Mouse (Mus musculus) midbrain, postnatal 0 days (tissue): ENCODE measurements around the gene Tmem119. TPM values are rescaled to one million over a fixed set of nuclear protein-coding genes. Genes with fewer than 3 reads are reported as not detected.
"Not testable (repeated sequence)": the region's sequence is repeated elsewhere in the genome, so short reads cannot be mapped to it uniquely, and the experiment has no call there.

ENCODE experiments used
- ATAC-seq: fragments of 200-750 bp; cut with Nextera tagmentation; 2 replicates; pipeline ENCODE4 v1.8.0; 2017; ENCODE audit warnings: moderate number of reproducible peaks, mild to moderate bottlenecking, moderate TSS enrichment, moderate library complexity; ENCODE audit not compliant: low FRiP score
- DNase-seq: peaks from one replicate; pipeline ENCODE4 v3.0.0-alpha.2; 2015; ENCODE audit warnings: low spot score
- H3K27ac ChIP-seq: fragments of 300-500 bp; sonication (generic); 2 replicates; pipeline ENCODE4 v1.5.1; 2014; ENCODE audit warnings: low read depth, mild to moderate bottlenecking, low read length, mixed read lengths
- H3K27me3 ChIP-seq: fragments of 300-500 bp; sonication (generic); 2 replicates; pipeline ENCODE4 v1.6.1; 2014; ENCODE audit warnings: low read length, control low read depth, mixed read lengths; ENCODE audit not compliant: insufficient read depth
- H3K36me3 ChIP-seq: fragments of 300-500 bp; sonication (generic); 2 replicates; pipeline ENCODE4 v1.6.1; 2014; ENCODE audit warnings: low read length, control low read depth, mixed read lengths; ENCODE audit not compliant: insufficient read depth
- H3K4me1 ChIP-seq: fragments of 300-500 bp; sonication (generic); 2 replicates; pipeline ENCODE4 v1.6.1; 2014; ENCODE audit warnings: mild to moderate bottlenecking, control low read depth, antibody characterized with exemption, low read length, mixed read lengths; ENCODE audit not compliant: insufficient read depth
- H3K4me2 ChIP-seq: fragments of 300-500 bp; sonication (generic); 2 replicates; pipeline ENCODE4 v1.6.1; 2014; ENCODE audit warnings: low read depth, mild to moderate bottlenecking, low read length, mixed read lengths; ENCODE audit not compliant: poor library complexity, severe bottlenecking
- H3K4me3 ChIP-seq: fragments of 300-500 bp; sonication (generic); 2 replicates; pipeline ENCODE4 v1.5.1; 2014; ENCODE audit warnings: low read depth, mild to moderate bottlenecking, low read length, moderate library complexity
- H3K9ac ChIP-seq: fragments of 300-500 bp; sonication (generic); replicated peaks from 2 replicates; pipeline ENCODE4 v1.6.1; 2014; ENCODE audit warnings: mild to moderate bottlenecking, low read length, moderate library complexity, mixed read lengths; ENCODE audit not compliant: poor library complexity, severe bottlenecking
- H3K9me3 ChIP-seq: fragments of 300-500 bp; sonication (generic); 2 replicates; pipeline ENCODE4 v1.6.1; 2016; ENCODE audit warnings: low read length, control low read depth
- CTCF ChIP-seq: IDR thresholded peaks from 2 replicates; pipeline ENCODE4 v1.5.1; 2016; ENCODE audit warnings: antibody characterized with exemption, mild to moderate bottlenecking
- WGBS: fragments of 180-500 bp; shearing (Covaris S2); extraction: QIAGEN DNeasy Blood & Tissue Kit; methylation state at CpG from one replicate; pipeline ENCODE4 v1.1.7; 2014; 5-methylcytosine and 5-hydroxymethylcytosine counted together
- polyA plus RNA-seq: library from polyadenylated mRNA; unstranded; fragments of >200 nt; fragmentation: Nextera tagmentation; extraction: Ambion mirVana; gene quantifications from 2 replicates; pipeline ENCODE4 v1.2.1, GENCODE M21; 2015
- total RNA-seq: library from RNA; depleted of rRNA; stranded (reverse); fragments of >200 nt; gene quantifications from 2 replicates; pipeline ENCODE4 v1.2.3, GENCODE M21; 2014

Tmem119 gene
- total and polyA plus RNA-seq, 2 experiments from 2014 or later: 5.9 to 10.1 TPM

GRCm38 (mm10) chr5:113789075-113789788 is 11.1 kb downstream of the Tmem119 start:
- no peaks in the 10 kb centered on the region for H3K9me3 ChIP-seq
- no peak for ATAC-seq
- H3K9ac ChIP-seq: no peak overlapping the region
- no peaks in the 10 kb centered on the region for H3K4me1 ChIP-seq
- H3K27ac ChIP-seq: no peak overlapping the region
- H3K36me3 ChIP-seq: no peaks in the 10 kb centered on the region
- peaks cover 5% of the 10 kb centered on the region; the same call in 1 of the 2 replicates for H3K27me3 ChIP-seq
- TF ChIP-seq CTCF: no peak
- no peak overlapping the region for H3K4me2 ChIP-seq
- H3K4me3 ChIP-seq: no peak overlapping the region
- DNase-seq: no peak
- 50% methylated on average over 7 of the region's 7 CpGs for WGBS

DNA sequence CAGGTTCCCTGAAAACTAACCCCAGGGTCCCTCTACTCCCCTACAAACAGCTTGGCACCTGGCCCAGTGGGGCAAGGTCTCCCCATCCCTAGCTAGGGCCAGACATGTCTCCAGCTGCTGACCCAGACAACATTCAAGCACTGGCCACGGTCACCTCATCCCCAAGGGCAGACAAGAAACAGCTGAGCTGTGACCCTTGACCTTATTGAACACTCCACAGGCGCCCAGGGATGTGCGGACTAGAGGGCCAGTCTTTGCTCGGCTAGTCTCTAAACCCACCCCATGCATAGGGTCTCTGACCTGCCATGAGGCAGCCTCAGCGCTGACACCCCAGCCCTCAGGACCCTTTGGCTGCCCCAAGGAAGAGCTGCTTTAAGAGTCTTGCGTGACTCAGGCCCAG is 11.7 kb downstream of the Tmem119 start:
- no peak for TF ChIP-seq CTCF
- ATAC-seq (no peak), DNase-seq (no peak)
- no peak overlapping the region for H3K4me3 ChIP-seq
- no peak overlapping the region for H3K9ac ChIP-seq
- no peaks in the 10 kb centered on the region for H3K36me3 ChIP-seq
- peaks cover 5% of the 10 kb centered on the region; the same call in 1 of the 2 replicates for H3K27me3 ChIP-seq
- H3K4me2 ChIP-seq: no peak overlapping the region
- no peak overlapping the region for H3K27ac ChIP-seq
- H3K4me1 ChIP-seq: no peaks in the 10 kb centered on the region
- H3K9me3 ChIP-seq: no peaks in the 10 kb centered on the region
- 50% methylated on average over 6 of the region's 6 CpGs for WGBS

- WGBS: 82% methylated on average over 5 of the region's 5 CpGs
- Histone ChIP-seq H3K9me3 (no peaks in the 10 kb centered on the region), H3K36me3 (no peaks in the 10 kb centered on the region), H3K27ac (no peak overlapping the region), H3K27me3 (peaks cover 5% of the 10 kb centered on the region; the same call in 1 of the 2 replicates), H3K4me3 (no peak overlapping the region), H3K4me2 (no peak overlapping the region), H3K4me1 (no peaks in the 10 kb centered on the region), H3K9ac (no peak overlapping the region)
- no peak for ATAC-seq
- no peak for DNase-seq
- TF ChIP-seq CTCF: no peak
Measured at GRCm38 (mm10) chr5:113786985-113787384, 13.3 kb downstream of the Tmem119 start.

- not testable (repeated sequence) for H3K9ac ChIP-seq, H3K36me3 ChIP-seq, H3K4me3 ChIP-seq, DNase-seq, ATAC-seq, H3K27ac ChIP-seq, H3K4me2 ChIP-seq, H3K9me3 ChIP-seq, H3K4me1 ChIP-seq, H3K27me3 ChIP-seq
- 34% methylated on average over 3 of the region's 3 CpGs for WGBS
Measured at GRCm38 (mm10) chr5:113784104-113784503, 16.2 kb downstream of the Tmem119 start.

DNA sequence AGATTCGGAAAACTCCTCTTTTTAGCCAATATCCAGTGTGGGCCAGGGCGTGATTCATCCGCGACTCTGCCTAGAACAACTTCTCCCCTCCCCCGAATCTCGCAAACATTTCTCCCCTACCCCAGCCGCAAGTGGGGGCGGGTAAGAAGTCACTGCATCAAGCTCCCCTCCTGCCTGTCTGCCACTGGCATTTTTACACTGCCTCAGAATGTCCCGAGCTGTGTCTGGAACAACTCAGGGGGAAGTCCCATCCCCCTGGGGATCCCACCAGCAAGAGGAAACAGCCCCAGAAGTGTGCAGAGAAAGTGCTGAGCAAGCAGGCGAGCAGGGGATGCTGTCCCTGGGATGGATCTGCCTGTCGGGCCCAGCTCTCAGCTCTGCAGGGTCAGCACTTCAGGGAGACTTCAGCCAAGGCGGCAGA is 16.7 kb downstream of the Tmem119 start:
- H3K9ac ChIP-seq: no peak overlapping the region
- no peak overlapping the region for H3K27ac ChIP-seq
- DNase-seq (peak; percentile 12), ATAC-seq (no peak)
- WGBS: 23% methylated on average over 12 of the region's 12 CpGs
- H3K27me3 ChIP-seq: peaks cover 5% of the 10 kb centered on the region; the same call in 1 of the 2 replicates
- H3K4me3 ChIP-seq: no peak overlapping the region
- H3K9me3 ChIP-seq: no peaks in the 10 kb centered on the region
- no peaks in the 10 kb centered on the region for H3K4me1 ChIP-seq
- TF ChIP-seq CTCF: no peak
- no peak overlapping the region for H3K4me2 ChIP-seq
- peaks cover 5% of the 10 kb centered on the region for H3K36me3 ChIP-seq

DNA sequence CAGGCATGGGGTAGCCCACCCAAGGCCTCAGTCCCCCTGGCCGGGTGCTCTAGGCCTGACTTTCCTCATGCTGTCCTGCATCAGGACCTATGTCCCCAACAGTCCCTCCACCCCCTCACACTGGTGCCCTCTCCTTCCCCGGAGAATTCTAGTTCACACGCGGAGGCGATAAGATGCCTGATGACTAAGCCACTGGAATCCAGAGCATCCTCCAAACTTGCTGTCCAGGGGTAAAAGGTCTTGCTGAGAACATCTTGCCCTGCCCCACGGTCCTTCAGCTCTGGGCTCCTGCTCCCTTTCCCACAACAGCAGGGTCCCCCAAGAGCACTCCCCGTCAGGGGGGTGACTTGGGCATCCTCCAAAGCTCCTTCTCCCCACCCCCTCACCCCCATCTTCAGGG is 17.7 kb downstream of the Tmem119 start:
- no peak for TF ChIP-seq CTCF

More for the DNA sequence above, 17.7 kb downstream of the Tmem119 start:
- H3K9me3 ChIP-seq: no peaks in the 10 kb centered on the region
- WGBS: 87% methylated on average over 7 of the region's 7 CpGs
- no peaks in the 10 kb centered on the region for H3K4me1 ChIP-seq
- no peak overlapping the region for H3K27ac ChIP-seq
- no peak overlapping the region for H3K9ac ChIP-seq
- H3K4me2 ChIP-seq: no peak overlapping the region
- H3K27me3 ChIP-seq: peaks cover 5% of the 10 kb centered on the region; the same call in 1 of the 2 replicates
- ATAC-seq (no peak), DNase-seq (no peak)
- H3K4me3 ChIP-seq: no peak overlapping the region
- peaks cover 10% of the 10 kb centered on the region for H3K36me3 ChIP-seq
